24 mouse cellular contexts compared by ENCODE assay signal in the genomic region with DNA sequence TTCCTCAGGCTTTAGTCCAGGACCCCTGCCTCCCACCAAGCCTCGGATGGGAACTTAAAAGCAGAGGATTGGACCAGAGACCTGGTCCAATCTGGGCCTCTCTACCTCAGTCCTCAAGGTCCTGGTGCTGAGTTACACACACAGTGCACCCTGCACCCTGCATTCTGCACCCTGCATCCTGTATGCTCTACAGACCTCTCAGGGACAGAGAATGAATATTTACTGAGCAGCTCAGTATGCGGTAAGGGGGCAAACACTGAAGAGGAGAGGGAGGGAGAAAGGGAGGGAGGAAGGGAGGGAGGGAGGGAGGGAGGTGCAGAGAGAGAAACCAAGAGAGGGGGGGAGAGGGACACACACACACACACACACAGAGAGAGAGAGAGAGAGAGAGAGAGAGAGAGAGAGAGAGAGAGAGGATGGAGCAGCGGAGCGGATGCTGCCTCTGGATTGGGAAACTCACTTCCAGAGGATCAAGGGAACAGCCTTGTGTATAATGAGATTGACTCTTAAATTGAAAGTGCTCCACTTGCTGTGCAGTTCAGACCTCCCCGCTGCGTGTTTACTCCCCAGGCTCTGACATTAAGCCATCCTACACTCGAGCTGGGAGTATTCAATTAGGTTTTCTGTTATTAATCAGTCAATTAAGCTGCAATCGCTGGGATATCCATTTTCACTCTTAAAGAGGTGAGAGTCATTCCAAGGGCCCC. TPM values are rescaled to one million over a fixed set of nuclear protein-coding genes. Genes with fewer than 3 reads are reported as not detected.
DNase-seq lines count a peak whose midpoint lies in the region; ATAC-seq lines count a peak whose summit lies in the region.
"Had no signal": no experiment of that assay in that cellular context is flagged by ENCODE, and none has a peak within 500 bp of the region (broad histone marks: within the 10 kb centered on the region; RNA-seq: fewer than 3 reads in every experiment).

No protein-coding gene starts in this region.

- peaks cover 18% of the 10 kb centered on the region for H3K9me3 ChIP-seq in forebrain, embryonic 10.5 days
- H3K9me3 ChIP-seq in forebrain, embryonic 15.5 days, result peaks cover 10% of the 10 kb centered on the region; the same call in 1 of the 2 replicates
- H3K9me3 ChIP-seq in forebrain, embryonic 16.5 days (ENCODE audit: control insufficient read depth, low read length), result peaks cover 9% of the 10 kb centered on the region
- peaks cover 3% of the 10 kb centered on the region; the same call in 1 of the 2 replicates for H3K9me3 ChIP-seq in midbrain, embryonic 11.5 days (ENCODE audit: control insufficient read depth, low read length)
- peaks cover 7% of the 10 kb centered on the region; the same call in 1 of the 2 replicates for H3K9me3 ChIP-seq in neural tube, embryonic 15.5 days (replicated peaks)
- H3K9me3 ChIP-seq: stomach, embryonic 15.5 days had no signal

- WGBS in forebrain, embryonic 10.5 days, result 29% methylated on average over 8 of the region's 8 CpGs
- 9% methylated on average over 8 of the region's 8 CpGs for WGBS in forebrain, embryonic 15.5 days
- 11% methylated on average over 8 of the region's 8 CpGs for WGBS in forebrain, embryonic 16.5 days
- WGBS in midbrain, embryonic 11.5 days, result 29% methylated on average over 8 of the region's 8 CpGs
- WGBS in neural tube, embryonic 15.5 days, result 22% methylated on average over 8 of the region's 8 CpGs

- H3K36me3 ChIP-seq in forebrain, embryonic 10.5 days (replicated peaks), result no peaks in the 10 kb centered on the region
- no peaks in the 10 kb centered on the region for H3K36me3 ChIP-seq in forebrain, embryonic 15.5 days
- no peaks in the 10 kb centered on the region; the same call in 1 of the 2 replicates for H3K36me3 ChIP-seq in forebrain, embryonic 16.5 days (ENCODE audit: control insufficient read depth, insufficient read depth)
- no peaks in the 10 kb centered on the region for H3K36me3 ChIP-seq in midbrain, embryonic 11.5 days (ENCODE audit: control insufficient read depth, insufficient read depth, low read length)
- H3K36me3 ChIP-seq in neural tube, embryonic 15.5 days, result no peaks in the 10 kb centered on the region
- H3K36me3 ChIP-seq: embryonic facial prominence, embryonic 15.5 days; limb, embryonic 10.5 days; liver, embryonic 13.5 days; stomach, embryonic 15.5 days had no signal

- peak overlapping the region; percentile 51; the same call in 1 of the 2 replicates for H3K27ac ChIP-seq in forebrain, embryonic 10.5 days
- no peak overlapping the region for H3K27ac ChIP-seq in forebrain, embryonic 15.5 days (replicated peaks)
- H3K27ac ChIP-seq in forebrain, embryonic 16.5 days (ENCODE audit: low read length), result no peak overlapping the region
- no peak overlapping the region for H3K27ac ChIP-seq in midbrain, embryonic 11.5 days (ENCODE audit: low read depth, low read length)
- 0 out of 2 replicates have a peak overlapping the region, but pooled peaks have one; percentile 14 for H3K27ac ChIP-seq in neural tube, embryonic 15.5 days (replicated peaks)
- H3K27ac ChIP-seq: embryonic facial prominence, embryonic 15.5 days; limb, embryonic 10.5 days; liver, embryonic 13.5 days; stomach, embryonic 15.5 days had no signal

- ATAC-seq in forebrain, embryonic 15.5 days (replicated peaks), result no peak; the same call in 1 of the 2 replicates
- peak; percentile 65 for ATAC-seq in forebrain, embryonic 16.5 days
- peak; percentile 46; the same call in 1 of the 2 replicates for ATAC-seq in midbrain, embryonic 11.5 days (ENCODE audit: low FRiP score)
- ATAC-seq in neural tube, embryonic 15.5 days (ENCODE audit: low FRiP score), result peak; percentile 59; the same call in 1 of the 2 replicates

- H3K4me1 ChIP-seq in forebrain, embryonic 10.5 days, result peaks cover 19% of the 10 kb centered on the region
- H3K4me1 ChIP-seq in forebrain, embryonic 15.5 days, result peaks cover 9% of the 10 kb centered on the region
- peaks cover 12% of the 10 kb centered on the region; the same call in 1 of the 2 replicates for H3K4me1 ChIP-seq in forebrain, embryonic 16.5 days (replicated peaks; ENCODE audit: control insufficient read depth, insufficient read depth, low read length)
- H3K4me1 ChIP-seq in midbrain, embryonic 11.5 days (ENCODE audit: control insufficient read depth, insufficient read depth, low read length), result no peaks in the 10 kb centered on the region
- H3K4me1 ChIP-seq in neural tube, embryonic 15.5 days, result peaks cover 10% of the 10 kb centered on the region
- H3K4me1 ChIP-seq: embryonic facial prominence, embryonic 15.5 days; liver, embryonic 13.5 days had no signal

- no peak overlapping the region for H3K4me2 ChIP-seq in forebrain, embryonic 15.5 days (replicated peaks)
- no peak overlapping the region for H3K4me2 ChIP-seq in forebrain, embryonic 16.5 days (ENCODE audit: low read length)
- H3K4me2 ChIP-seq in midbrain, embryonic 11.5 days, result no peak overlapping the region
- no peak overlapping the region for H3K4me2 ChIP-seq in neural tube, embryonic 15.5 days
- H3K4me2 ChIP-seq: embryonic facial prominence, embryonic 15.5 days; heart, embryonic 11.5 days; liver, embryonic 13.5 days; stomach, embryonic 15.5 days had no signal

- no peak overlapping the region for H3K9ac ChIP-seq in forebrain, embryonic 15.5 days (replicated peaks)
- 0 out of 2 replicates have a peak overlapping the region, but pooled peaks have one; percentile 28 for H3K9ac ChIP-seq in forebrain, embryonic 16.5 days (replicated peaks; ENCODE audit: low read depth, low read length)
- 0 out of 2 replicates have a peak overlapping the region, but pooled peaks have one; percentile 9 for H3K9ac ChIP-seq in midbrain, embryonic 11.5 days (ENCODE audit: low read length)
- H3K9ac ChIP-seq in neural tube, embryonic 15.5 days (replicated peaks), result no peak overlapping the region
- H3K9ac ChIP-seq: embryonic facial prominence, embryonic 15.5 days; liver, embryonic 13.5 days; stomach, embryonic 15.5 days had no signal

- peaks cover 54% of the 10 kb centered on the region for H3K27me3 ChIP-seq in forebrain, embryonic 10.5 days (ENCODE audit: poor library complexity, severe bottlenecking)
- no peaks in the 10 kb centered on the region for H3K27me3 ChIP-seq in forebrain, embryonic 15.5 days
- no peaks in the 10 kb centered on the region for H3K27me3 ChIP-seq in forebrain, embryonic 16.5 days (replicated peaks; ENCODE audit: control insufficient read depth, insufficient read depth, low read length)
- no peaks in the 10 kb centered on the region for H3K27me3 ChIP-seq in midbrain, embryonic 11.5 days (ENCODE audit: control insufficient read depth, insufficient read depth, low read length)
- peaks cover 3% of the 10 kb centered on the region; the same call in 1 of the 2 replicates for H3K27me3 ChIP-seq in neural tube, embryonic 15.5 days (replicated peaks)
- H3K27me3 ChIP-seq: CH12.LX; embryonic facial prominence, embryonic 15.5 days; liver, embryonic 13.5 days; stomach, embryonic 15.5 days had no signal

- DNase-seq in forebrain, embryonic 10.5 days (ENCODE audit: extremely low spot score, low spot score), result no peak
- no peak for DNase-seq in midbrain, embryonic 11.5 days (ENCODE audit: low spot score, missing footprints)
- DNase-seq in gastrocnemius, postnatal 4 days (ENCODE audit: low spot score in 2 of 2), result no peak
- DNase-seq in cerebellum, adult 11 months, result no peak
- DNase-seq in heart, postnatal 10 days, result no peak
- DNase-seq: cerebellum, postnatal 25 days; gastrocnemius, postnatal 14 days; heart, postnatal 4 days; kidney, adult 18-20 months; layer of hippocampus, postnatal 36 days; liver, embryonic 13.5 days had no signal

- H3K4me3 ChIP-seq in forebrain, embryonic 10.5 days, result no peak overlapping the region
- no peak overlapping the region for H3K4me3 ChIP-seq in forebrain, embryonic 15.5 days
- H3K4me3 ChIP-seq in forebrain, embryonic 16.5 days (replicated peaks; ENCODE audit: low read length), result no peak overlapping the region
- H3K4me3 ChIP-seq in midbrain, embryonic 11.5 days (ENCODE audit: low read depth, low read length), result no peak overlapping the region
- no peak overlapping the region for H3K4me3 ChIP-seq in neural tube, embryonic 15.5 days (replicated peaks)
- H3K4me3 ChIP-seq: embryonic facial prominence, embryonic 15.5 days; limb, embryonic 10.5 days; liver, embryonic 13.5 days; stomach, embryonic 15.5 days had no signal

- intact Hi-C loops in heart, postnatal 10 days (cut with DNase I), result no loop called here

RNA-seq across cellular contexts. Expression of gene Gm26897, which starts 24.4 kb away (rescaled TPM):
- polyA plus RNA-seq in forebrain, embryonic 10.5 days (2016; fragmentation: Nextera tagmentation; extraction: Ambion mirVana), result not detected in 2 replicates
- not detected in 2 replicates for polyA plus RNA-seq in forebrain, embryonic 15.5 days (2015; fragmentation: Nextera tagmentation; extraction: Ambion mirVana)
- polyA plus RNA-seq in forebrain, embryonic 16.5 days (2015; fragmentation: Nextera tagmentation; extraction: Ambion mirVana), result not detected in 2 replicates
- not detected in 2 replicates for polyA plus RNA-seq in midbrain, embryonic 11.5 days (2014; fragmentation: Nextera tagmentation; extraction: Ambion mirVana)
- not detected in 2 replicates for polyA plus RNA-seq in neural tube, embryonic 15.5 days (2015; fragmentation: Nextera tagmentation; extraction: Ambion mirVana)
- not detected for total RNA-seq in gastrocnemius, postnatal 4 days (2021)
- total RNA-seq in heart, postnatal 10 days (2021), result not detected
- total RNA-seq: adrenal gland, postnatal 4 days; CH12.LX; gastrocnemius, postnatal 14 days; heart, postnatal 4 days; layer of hippocampus, postnatal 36 days; megakaryocyte, adult 5-6 weeks had no signal
- polyA plus RNA-seq: embryonic facial prominence, embryonic 15.5 days; heart, embryonic 11.5 days; limb, embryonic 10.5 days; liver, embryonic 13.5 days; lung, embryonic 16.5 days; small intestine, adult 2 months; stomach, embryonic 15.5 days; thymus, postnatal 0 days had no signal

Comparison
In these comparisons a context has a peak if more than half of its experiments do, and no peak if none do; other contexts are left out.
1. H3K27ac ChIP-seq: peak in forebrain, embryonic 10.5 days (single experiment) and neural tube, embryonic 15.5 days (single experiment); none in forebrain, embryonic 15.5 days (single experiment), forebrain, embryonic 16.5 days (single experiment) and midbrain, embryonic 11.5 days (single experiment).
2. H3K9ac ChIP-seq: peak in forebrain, embryonic 16.5 days (single experiment) and midbrain, embryonic 11.5 days (single experiment); none in forebrain, embryonic 15.5 days (single experiment) and neural tube, embryonic 15.5 days (single experiment).